Mouse (Mus musculus) heart, postnatal 4 days (tissue): ENCODE results near the gene Fam120b. TPM values are rescaled to one million over a fixed set of nuclear protein-coding genes. Genes with fewer than 3 reads are reported as not detected.
A peak's percentile ranks its signal among the peaks of the same experiment; 100 is the strongest.
"Not testable (repeated sequence)": the region's sequence is repeated elsewhere in the genome, so short reads cannot be mapped to it uniquely, and the experiment has no call there.

Source experiments
- DNase-seq: peaks from one replicate; pipeline ENCODE4 v3.0.0; 2021
- total RNA-seq, 2 experiments: library from RNA; stranded (reverse); gene quantifications; 2 replicates each; pipeline ENCODE4 v1.2.3; 2021

Fam120b gene
- total RNA-seq, 2 experiments from 2014 or later = 9.2 to 10.5 TPM

- no peak for DNase-seq
Measured at GRCm38 (mm10) chr17:15431551-15431950, 35.5 kb downstream of the Fam120b start.

- DNase-seq = no peak
Measured at GRCm38 (mm10) chr17:15432036-15432435, 36.0 kb downstream of the Fam120b start.

GRCm38 (mm10) chr17:15434748-15435147 is 38.7 kb downstream of the Fam120b start:
- DNase-seq = no peak

- DNase-seq = no peak
Measured at GRCm38 (mm10) chr17:15440067-15440462, 44.1 kb downstream of the Fam120b start.

GRCm38 (mm10) chr17:15440463-15441121 is 44.6 kb downstream of the Fam120b start:
- DNase-seq = peak; percentile 19

- no peak for DNase-seq
Measured at GRCm38 (mm10) chr17:15445421-15445820, 49.4 kb downstream of the Fam120b start.

GRCm38 (mm10) chr17:15447831-15448230 is 51.8 kb downstream of the Fam120b start:
- DNase-seq = no peak

- not testable (repeated sequence) for DNase-seq
Measured at GRCm38 (mm10) chr17:15449144-15449543, 53.1 kb downstream of the Fam120b start.

GRCm38 (mm10) chr17:15449606-15450005 is 53.6 kb downstream of the Fam120b start:
- DNase-seq = no peak

- no peak for DNase-seq
Measured at GRCm38 (mm10) chr17:15455203-15455602, 59.2 kb downstream of the Fam120b start.

- no peak for DNase-seq
Measured at GRCm38 (mm10) chr17:15456595-15456994, 60.6 kb downstream of the Fam120b start.

GRCm38 (mm10) chr17:15459761-15460160 is 63.8 kb downstream of the Fam120b start:
- no peak for DNase-seq

- DNase-seq = peak; percentile 20
Measured at GRCm38 (mm10) chr17:15461921-15462495, 66.0 kb downstream of the Fam120b start.

- DNase-seq = peak; percentile 85
Measured at GRCm38 (mm10) chr17:15467669-15468068, 71.7 kb downstream of the Fam120b start.

GRCm38 (mm10) chr17:15472671-15473070 is 76.7 kb downstream of the Fam120b start:
- no peak for DNase-seq

Other genes starting within 250 kb of the Fam120b start
- gene Dll1, start 19.3 kb upstream of the Fam120b start, total RNA-seq = 1 to 10 TPM; 6.7 to 7.2 TPM
- 100 to 1,000 TPM; 141 to 145 TPM for gene Psmb1, start 103.5 kb downstream of the Fam120b start, total RNA-seq
- gene Tbp, start 103.7 kb downstream of the Fam120b start, total RNA-seq = 10 to 100 TPM; 17.2 to 18.0 TPM
- 10 to 100 TPM; 19.5 to 21.7 TPM for gene Pdcd2, start 131.1 kb downstream of the Fam120b start, total RNA-seq
- 1 to 10 TPM; 2.7 to 3.3 TPM for gene Prdm9, start 168.2 kb downstream of the Fam120b start, total RNA-seq